Mouse (Mus musculus): ENCODE results near the gene Asic4.

Gene Asic4

DNA sequence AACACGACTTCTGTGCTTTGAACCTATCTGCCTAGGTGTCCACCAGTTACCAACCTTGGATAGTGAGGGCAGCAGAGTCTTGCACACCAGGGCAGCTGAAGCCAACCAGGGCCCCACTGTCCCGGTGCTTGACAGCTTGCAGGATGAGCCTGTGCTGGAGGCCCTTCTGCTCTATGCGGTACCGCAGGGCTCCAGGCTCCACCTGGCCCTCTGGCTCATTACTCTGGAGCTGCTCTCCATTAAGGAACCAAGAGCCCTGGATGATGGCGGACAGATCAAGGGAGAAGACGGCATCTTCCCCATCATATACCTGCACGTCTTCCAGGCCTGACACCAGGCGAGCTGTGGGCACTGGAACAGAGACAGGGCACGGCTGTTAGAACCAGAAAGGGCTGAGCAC is 51.7 kb downstream of the Asic4 start:
- no peak for DNase-seq (ENCODE audit: extremely low read depth, insufficient read length, low spot score)

DNA sequence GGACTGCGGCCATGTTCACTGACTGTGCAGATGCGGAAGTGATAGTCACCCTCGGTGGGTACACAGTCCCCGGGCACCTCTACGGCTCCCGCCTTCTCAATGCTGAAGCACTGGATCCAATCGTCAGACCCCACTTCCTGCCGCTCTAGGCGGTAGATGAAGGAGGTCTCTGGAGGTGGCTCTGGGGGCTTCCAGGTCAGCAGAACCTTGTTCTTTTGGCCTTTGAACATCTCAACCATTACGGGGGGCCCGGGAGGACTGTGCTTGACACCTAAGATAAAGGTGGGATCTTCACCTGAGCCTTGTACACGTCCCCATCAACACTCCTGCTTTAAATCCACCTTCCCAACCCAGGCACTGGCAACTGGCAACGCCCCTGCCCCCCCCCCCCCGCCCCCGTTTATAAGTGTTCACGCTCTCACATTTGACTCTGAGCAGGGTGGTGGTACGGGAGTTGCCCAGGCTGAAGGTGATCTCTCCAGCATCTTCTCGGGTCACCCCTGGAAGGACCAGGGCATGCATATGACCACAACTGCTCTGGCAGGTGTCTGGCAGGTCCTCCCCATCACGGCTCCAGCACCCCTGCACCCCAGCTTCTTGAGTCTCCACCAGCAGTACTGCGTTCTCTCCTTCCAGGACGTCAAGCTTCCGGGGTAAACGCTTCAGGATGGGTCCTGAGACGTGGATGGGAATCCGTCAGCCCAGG is 52.9 kb downstream of the Asic4 start:
- no peak for DNase-seq (ENCODE audit: extremely low read depth, insufficient read length, low spot score)

DNA sequence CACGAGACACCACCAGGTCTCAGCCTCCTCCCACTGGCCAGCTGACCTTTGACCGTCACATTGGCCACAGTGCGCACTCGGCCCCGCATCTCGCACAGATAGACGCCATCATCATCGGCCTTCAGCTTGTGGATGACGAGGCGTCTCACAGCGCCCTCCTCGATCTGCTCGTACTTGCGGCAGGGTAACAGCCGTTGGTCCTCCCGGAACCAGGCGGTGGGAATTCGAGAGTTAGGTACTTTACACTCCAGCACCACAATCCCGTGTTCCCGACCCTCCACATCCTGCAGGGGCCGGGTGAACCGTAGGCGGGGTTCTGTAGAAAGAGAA is 53.4 kb downstream of the Asic4 start:
- DNase-seq (ENCODE audit: extremely low read depth, insufficient read length, low spot score) = no peak

DNA sequence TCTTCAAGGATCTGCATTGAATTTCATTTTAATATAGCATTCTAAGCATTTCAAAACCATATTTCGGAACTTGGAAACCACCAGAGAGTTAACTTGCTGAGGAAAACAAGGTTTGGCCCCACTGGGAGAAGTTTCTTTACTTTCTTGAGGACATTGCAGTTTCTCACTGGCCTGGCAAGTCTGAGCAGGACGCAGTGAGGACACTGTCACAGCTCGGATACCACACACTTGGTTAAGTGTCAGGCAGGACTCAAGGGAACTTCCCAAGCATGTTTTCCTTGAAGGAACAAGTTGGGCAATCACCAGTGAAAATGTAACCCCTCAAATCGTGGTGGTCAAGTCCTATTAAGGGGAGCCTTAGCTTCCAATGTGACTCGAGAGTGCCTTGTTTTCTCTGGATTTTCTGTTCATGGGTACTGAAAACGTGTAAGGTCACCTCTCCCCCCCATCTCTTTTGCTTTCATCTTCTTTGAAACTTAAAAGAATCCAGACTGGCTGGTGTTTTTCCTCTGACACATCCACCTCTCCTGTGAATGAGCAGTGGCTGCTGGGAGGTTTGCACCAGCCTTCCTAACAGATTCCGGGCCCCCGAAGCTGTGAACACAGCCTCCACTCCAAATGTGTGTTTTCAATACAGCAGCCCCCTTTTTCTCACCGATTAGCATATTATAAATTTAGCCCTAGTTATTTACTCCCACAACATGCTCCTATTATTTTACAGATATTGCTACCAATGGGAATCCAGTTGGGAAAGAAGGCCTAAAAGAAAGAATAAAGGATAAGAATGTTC is 54.2 kb downstream of the Asic4 start:
- no peak for DNase-seq (ENCODE audit: extremely low read depth, insufficient read length, low spot score)

DNA sequence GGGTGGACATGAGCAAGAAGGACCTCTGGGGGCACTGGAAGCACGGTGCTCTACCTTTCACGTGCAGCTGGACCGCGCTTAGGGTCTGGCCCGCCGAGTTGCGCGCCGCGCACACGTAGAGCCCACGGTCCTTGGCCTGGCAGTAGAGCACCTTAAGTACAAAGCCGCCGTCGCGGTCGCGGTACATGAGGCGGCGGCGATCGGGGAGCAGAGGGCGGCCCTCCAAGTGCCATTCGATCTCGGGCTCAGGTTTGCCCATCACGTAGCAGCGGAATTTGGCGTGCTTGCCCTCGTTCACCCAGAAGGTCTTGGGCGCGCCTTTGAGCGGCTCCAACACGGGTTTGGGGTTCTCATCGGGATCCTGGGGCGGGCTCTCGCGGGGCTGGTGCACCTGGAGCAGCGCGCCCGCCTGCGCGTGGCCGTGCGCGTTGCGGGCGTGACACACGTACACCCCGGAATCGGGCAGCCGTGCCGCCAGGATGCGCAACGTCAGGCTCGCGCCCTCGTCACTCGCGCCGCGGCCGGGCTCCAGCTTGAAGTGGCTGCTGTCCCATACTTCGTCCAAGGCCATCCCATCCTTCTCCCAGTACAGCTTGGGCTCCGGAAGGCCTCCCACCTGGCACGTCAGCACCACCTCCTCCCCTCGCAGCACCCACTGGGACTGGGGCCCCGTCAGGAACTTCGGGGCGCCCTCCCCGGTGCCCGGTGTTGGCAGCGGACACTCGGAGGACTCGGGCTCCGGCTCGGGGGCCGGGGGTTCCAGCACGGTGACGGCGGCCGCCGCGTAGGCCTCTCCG is 55.1 kb downstream of the Asic4 start:
- DNase-seq (ENCODE audit: extremely low read depth, insufficient read length, low spot score) = no peak

DNA sequence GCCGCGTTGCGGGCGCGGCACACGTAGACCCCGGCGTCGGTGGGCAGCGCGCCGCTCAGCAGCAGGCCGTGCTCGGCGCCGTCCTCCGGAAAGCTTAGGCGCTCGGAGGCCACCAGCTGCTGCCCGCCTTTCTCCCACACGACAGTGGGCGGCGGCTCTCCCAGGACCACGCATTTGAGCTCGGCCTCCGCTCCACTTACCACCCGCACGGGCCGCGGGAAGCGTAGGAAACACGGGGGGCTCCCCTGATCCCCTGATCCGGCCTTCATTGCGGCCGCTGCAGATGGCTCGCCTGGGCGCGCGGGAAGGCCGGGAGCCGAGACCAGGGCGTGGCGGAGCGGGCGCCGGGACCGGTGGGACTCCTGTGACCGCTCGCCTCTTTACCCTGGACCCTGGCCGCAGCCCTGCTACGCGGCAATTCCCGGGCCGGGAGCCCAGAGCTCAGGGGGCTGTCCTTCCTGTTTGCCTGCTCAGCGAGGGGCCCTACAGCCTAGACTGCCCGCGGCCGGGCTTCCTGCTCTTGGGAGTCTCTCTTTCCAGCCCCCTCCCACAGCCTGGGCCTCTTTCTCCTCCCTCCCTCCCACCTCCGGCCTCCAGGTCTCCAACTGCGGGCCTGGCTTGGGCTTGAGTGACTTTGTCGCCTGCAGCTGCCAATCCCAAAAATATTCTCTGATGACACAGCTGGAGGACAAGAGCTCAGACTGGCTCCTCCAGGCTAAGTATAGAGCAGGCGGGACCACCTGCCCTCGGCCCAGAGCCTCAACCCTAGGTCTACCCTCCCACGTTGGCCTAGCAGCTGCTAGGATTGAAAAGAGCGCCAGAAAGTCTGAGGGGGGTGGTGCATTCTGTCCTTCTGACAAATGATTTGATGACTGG is 56.0 kb downstream of the Asic4 start, which contains the start of gene Obsl1:
Gene Obsl1 (minus strand): TSS at position 497 of the 876 bp plus-strand sequence.
- no peak for DNase-seq (ENCODE audit: extremely low read depth, insufficient read length, low spot score)

DNA sequence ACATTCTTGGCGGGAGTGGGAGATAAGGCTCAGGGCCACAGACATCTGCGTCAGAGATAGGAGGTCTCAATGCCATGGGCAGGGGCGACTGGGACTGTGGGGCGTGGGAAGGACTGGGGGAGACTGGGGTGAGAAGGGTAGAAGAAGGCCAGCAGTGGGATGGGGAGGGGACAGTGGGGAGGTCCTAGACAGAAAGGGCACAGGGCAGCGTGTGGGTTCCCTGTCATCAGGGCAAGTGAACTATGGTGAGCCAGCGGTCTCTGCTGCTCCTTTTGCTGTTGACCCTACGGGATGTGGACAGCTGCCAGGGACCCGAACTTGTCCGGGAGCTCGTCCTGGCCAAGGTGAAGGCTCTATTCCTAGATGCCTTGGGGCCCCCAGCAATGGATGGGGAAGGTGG is 56.8 kb downstream of the Asic4 start, which contains the start of gene Inha:
Gene Inha (plus strand): TSS at position 72 of the 400 bp plus-strand sequence.
- no peak for DNase-seq (ENCODE audit: extremely low read depth, insufficient read length, low spot score)

DNA sequence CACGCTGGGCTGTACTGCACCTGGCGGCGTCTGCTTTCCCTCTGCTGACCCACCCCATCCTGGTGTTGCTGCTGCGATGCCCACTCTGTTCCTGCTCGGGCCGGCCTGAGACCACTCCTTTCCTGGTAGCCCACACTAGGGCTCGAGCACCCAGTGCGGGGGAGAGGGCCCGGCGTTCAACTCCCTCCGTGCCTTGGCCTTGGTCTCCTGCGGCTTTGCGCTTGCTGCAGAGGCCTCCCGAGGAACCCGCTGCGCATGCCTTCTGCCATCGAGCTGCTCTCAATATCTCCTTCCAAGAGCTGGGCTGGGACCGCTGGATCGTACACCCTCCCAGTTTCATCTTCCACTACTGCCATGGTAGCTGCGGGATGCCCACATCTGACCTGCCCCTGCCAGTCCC is 59.4 kb downstream of the Asic4 start:
- no peak for DNase-seq (ENCODE audit: extremely low read depth, insufficient read length, low spot score)

DNA sequence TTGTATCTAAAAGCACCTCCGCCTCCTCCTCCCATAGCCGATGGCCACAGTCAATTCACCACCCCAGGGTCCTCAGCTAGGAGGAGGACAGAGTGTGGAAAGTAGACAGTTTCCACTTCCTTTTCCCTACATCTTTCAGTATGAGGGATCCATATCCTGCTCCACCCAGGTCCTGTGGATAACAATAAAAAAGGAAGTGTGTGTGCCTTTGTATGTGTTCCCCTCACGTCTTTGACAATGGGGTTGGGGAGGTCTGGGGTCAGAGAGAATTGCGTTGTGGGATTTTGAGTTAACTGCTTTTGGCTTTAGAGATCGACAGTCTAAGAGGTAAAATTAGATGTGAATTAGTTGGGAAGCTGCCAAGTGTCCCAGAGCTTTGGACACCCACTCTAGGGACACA is 59.9 kb downstream of the Asic4 start:
- no peak for DNase-seq (ENCODE audit: extremely low read depth, insufficient read length, low spot score)

DNA sequence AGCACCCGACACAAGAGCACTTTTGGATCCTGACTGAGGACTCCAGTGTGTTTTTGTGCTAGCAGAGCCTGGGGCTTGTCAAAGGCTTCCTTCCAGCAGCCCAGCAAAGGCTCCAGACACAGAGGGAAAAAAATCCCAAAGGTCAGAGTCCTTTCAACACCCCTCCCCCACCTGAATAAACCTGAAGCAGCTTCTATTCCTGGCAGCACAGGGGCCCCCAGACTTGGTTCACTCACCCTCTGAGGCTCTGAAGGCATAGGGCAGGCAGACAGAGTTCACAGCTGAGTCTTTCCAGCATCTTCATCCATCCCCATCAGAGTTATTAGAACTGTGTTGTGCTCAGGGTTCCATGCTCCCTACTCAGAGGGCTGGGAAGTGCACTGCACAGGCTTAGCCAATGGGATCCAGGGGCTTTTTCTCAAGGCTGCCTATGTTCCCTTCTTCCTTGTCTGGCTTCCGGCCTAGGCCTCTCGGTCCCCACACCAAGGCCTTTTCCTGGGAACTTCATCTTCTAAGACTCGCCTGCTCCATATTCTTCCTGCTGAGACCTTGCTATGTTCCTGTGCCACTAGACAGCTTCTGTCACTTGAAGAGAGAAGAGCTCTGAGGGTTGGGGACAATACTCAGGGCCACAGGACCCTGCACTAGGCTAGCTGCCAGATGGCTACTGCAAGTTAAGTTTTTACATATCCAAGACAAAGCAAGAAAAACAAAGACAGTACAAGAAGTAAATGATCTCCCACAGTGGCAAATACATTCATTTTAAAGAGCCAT is 61.4 kb downstream of the Asic4 start:
- DNase-seq (ENCODE audit: extremely low read depth, insufficient read length, low spot score) = no peak

DNA sequence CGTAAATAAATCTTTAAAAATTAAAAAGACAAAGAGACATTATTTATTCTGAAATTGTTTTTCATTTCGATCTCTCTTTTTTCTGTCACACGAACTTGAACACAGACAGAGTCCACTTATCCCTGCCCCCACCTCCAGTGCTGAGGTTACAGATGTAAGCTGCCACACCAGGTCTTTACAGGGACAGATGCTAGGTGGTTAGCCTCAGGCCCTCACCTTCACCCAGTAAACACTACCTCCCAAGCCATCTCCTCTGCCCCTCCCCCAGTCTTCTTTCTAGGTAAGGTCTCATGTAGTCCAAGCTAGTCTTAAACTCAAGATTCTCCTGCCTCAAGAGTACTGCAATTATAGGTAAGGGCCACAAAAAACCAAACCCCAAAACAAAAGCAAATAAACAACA is 62.3 kb downstream of the Asic4 start:
- DNase-seq (ENCODE audit: extremely low read depth, insufficient read length, low spot score) = no peak

DNA sequence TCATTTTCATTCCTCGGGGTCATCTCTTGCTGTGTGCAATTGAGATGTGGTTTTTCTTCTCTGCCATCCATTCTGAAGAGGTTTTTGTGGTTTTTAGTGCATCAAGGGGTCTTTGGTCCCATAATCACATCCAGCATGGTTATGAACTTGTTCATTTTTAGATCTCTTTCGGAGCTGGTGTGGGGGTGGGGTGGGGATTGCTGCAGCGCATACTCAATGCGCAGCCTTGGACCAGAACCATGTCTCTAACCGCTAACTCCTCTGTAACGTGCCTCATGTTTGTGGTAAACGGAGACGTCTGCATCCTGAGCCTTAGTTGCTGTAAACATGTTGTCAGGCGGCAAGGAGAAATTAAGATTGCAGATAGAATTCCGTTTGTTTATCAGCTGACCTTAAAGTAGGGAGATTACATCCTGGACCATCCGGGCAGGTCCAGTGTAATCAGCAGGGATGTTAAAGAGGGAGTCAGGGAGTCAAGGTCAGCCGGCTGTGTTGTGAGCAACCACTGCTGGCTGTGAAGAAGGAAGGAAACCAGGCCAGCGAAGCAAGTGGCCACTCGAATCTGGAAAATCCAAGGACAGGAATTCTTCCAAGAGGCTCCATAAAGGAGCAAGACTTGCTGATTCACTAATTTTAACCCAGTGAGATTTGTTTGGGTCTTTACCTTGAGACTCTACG is 66.6 kb downstream of the Asic4 start:
- no peak for DNase-seq (ENCODE audit: extremely low read depth, insufficient read length, low spot score)

DNA sequence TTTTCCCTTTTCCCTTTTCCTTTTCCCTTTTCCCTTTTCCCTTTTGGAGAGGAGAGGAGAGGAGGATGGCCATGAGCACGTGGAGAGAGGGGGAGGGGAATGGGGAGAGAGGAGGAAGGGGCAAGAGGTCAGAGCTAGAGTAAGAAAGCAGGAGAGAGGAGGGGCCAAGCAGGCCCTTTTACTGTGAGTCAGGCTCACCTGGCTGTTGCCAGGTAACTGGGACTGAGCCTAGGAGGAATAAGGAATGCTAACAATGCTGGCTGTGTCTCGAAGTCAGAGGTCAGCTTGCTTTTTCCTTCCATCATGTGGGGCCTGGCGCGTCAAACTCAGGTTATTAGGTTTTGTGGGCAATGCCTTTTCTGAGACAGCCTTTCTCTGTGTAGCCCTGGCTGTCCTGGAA is 67.7 kb downstream of the Asic4 start:
- DNase-seq (ENCODE audit: extremely low read depth, insufficient read length, low spot score) = no peak

DNA sequence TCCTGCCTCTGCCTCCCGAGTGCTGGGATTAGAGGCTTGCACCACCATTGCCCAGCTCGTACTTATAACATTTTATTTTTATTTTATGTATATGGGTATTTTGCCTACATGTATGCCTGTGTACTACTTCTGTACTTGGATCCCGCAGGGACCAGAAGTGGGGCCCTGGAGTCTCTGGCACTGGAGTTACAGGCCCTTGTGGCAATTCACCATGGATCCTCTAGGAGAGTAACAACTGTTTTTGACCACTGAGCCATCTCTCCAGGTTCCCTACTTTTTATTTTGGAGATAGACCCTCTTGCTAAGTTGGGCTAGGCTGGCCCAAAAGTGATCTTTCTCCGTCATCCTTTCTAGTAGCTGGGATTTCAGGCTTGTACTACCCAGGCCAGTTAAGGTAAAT is 68.2 kb downstream of the Asic4 start:
- no peak for DNase-seq (ENCODE audit: extremely low read depth, insufficient read length, low spot score)

DNA sequence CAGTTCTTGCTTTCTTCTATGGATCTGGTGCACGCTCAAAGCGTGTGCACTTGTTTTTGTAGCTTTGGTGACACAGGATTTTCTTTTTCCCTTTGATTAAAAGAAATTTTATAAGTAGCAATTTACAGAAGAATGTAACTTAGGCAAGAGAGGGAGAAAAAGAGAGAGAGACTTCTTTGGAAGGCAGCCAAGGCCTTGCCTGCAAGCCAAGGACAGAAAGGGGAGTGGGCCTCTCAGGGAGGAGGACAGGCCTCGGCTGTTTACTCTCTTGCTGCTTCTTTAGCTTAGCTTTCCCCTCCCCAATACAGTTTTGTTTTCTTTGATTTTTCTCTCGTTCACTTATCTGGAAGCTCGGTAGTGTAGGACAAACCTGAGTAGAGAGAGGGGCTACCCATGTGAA is 69.3 kb downstream of the Asic4 start:
- DNase-seq (ENCODE audit: extremely low read depth, insufficient read length, low spot score) = no peak

DNA sequence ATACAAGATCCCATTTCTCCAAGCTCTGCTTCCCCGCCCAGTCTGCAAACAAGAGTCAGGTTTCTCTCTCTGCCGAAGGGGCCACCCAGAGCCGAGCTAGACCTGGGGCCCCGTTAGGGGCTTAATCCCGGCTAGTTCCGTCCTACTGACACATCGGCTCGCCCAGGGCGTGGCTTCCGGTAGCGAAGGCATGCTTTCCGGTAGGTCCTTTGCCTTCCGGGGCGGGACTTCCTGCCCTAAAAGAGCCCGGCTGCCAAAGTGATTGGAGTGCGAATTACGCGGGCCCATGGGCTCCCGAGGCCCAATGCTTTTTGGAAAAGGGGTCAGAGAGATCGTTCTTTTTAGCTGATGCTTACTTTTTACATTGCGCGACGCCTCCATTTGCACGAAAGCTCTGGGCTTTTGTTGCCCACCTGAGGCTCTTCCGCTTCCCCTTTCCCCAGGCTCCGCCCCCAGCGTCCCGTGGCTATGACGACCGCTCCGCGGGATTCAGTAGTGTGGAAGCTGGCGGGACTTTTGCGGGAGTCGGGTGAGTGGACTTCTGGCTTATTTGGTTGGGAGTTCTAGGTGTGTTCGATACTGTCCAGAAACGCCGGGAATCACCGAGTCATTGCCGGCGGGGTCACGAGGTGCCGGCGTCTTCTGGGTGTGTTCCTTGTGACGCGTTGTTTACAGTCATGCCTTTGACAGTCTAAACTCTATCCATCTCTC is 71.2 kb downstream of the Asic4 start, which contains the start of gene Stk11ip:
Gene Stk11ip (plus strand): TSS at position 209 of the 711 bp plus-strand sequence.
- peak; percentile 90 for DNase-seq (ENCODE audit: extremely low read depth, insufficient read length, low spot score)

Data from 3134 (cell line).